Mouse (Mus musculus) liver, embryonic 11.5 days (tissue): ENCODE measurements at regions not wholly inside any gene's neighbourhood (a gene's known extent, or its start where the extent isn't known, plus 50 kb on each side); places are given as distances from the start of the nearest gene placed in this dataset.

Experiments
- ATAC-seq: fragments of 200-750 bp; cut with Nextera tagmentation; replicated peaks from 2 replicates; pipeline ENCODE4 v1.8.0; 2017; ENCODE audit warnings: moderate number of reproducible peaks, mild to moderate bottlenecking, moderate TSS enrichment, moderate library complexity; ENCODE audit not compliant: low FRiP score
- DNase-seq: peaks from one replicate; pipeline ENCODE4 v3.0.0-alpha.2; 2017; ENCODE audit warnings: low spot score
- H3K27ac ChIP-seq: fragments of 300-500 bp; sonication (generic); 2 replicates; pipeline ENCODE4 v1.5.1; 2014; ENCODE audit warnings: mild to moderate bottlenecking, low read depth, low read length, control low read depth
- H3K27me3 ChIP-seq: fragments of 300-500 bp; sonication (generic); replicated peaks from 2 replicates; pipeline ENCODE4 v1.6.1; 2014; ENCODE audit warnings: low read length, mixed read lengths; ENCODE audit not compliant: control insufficient read depth, insufficient read depth
- H3K36me3 ChIP-seq: fragments of 300-500 bp; sonication (generic); 2 replicates; pipeline ENCODE4 v1.6.1; 2014; ENCODE audit warnings: mild to moderate bottlenecking, low read length, moderate library complexity, mixed read lengths; ENCODE audit not compliant: control insufficient read depth, insufficient read depth
- H3K4me1 ChIP-seq: fragments of 300-500 bp; sonication (generic); replicated peaks from 2 replicates; pipeline ENCODE4 v1.6.1; 2014; ENCODE audit warnings: low read length, mixed read lengths; ENCODE audit not compliant: control insufficient read depth, insufficient read depth
- H3K4me2 ChIP-seq: fragments of 300-500 bp; sonication (generic); 2 replicates; pipeline ENCODE4 v1.6.1; 2014; ENCODE audit warnings: mild to moderate bottlenecking, control low read depth, moderate library complexity
- H3K4me3 ChIP-seq: fragments of 300-500 bp; sonication (generic); 2 replicates; pipeline ENCODE4 v1.5.1; 2014; ENCODE audit warnings: low read depth, low read length, control low read depth
- H3K9ac ChIP-seq: fragments of 300-500 bp; sonication (generic); 2 replicates; pipeline ENCODE4 v1.6.1; 2014; ENCODE audit warnings: low read depth, low read length, control low read depth
- H3K9me3 ChIP-seq: fragments of 300-500 bp; sonication (generic); 2 replicates; pipeline ENCODE4 v1.6.1; 2016; ENCODE audit warnings: low read length, inconsistent platforms, mixed read lengths; ENCODE audit not compliant: control insufficient read depth
- WGBS: fragments of 180-500 bp; shearing (Covaris S2); extraction: QIAGEN DNeasy Blood & Tissue Kit; methylation state at CpG from one replicate; pipeline ENCODE4 v1.1.7; 2014; 5-methylcytosine and 5-hydroxymethylcytosine counted together

GRCm38 (mm10) chr2:169467621-169468020 lies 119.9 kb downstream of the Gm11011 start:
- ATAC-seq = no peak

GRCm38 (mm10) chr2:169464106-169464505 lies 123.4 kb downstream of the Gm11011 start:
- Histone ChIP-seq H3K4me3 (no peak overlapping the region), H3K9ac (no peak overlapping the region), H3K36me3 (no peaks in the 10 kb centered on the region), H3K4me1 (no peaks in the 10 kb centered on the region; the same call in 1 of the 2 replicates), H3K27me3 (no peaks in the 10 kb centered on the region), H3K4me2 (no peak overlapping the region), H3K9me3 (0 out of 2 replicates have a peak, but pooled peaks cover 2% of the 10 kb centered on the region), H3K27ac (no peak overlapping the region)
- ATAC-seq (no peak), DNase-seq (no peak)
- WGBS = 82% methylated on average over 5 of the region's 5 CpGs

More at GRCm38 (mm10) chr2:169467621-169468020, 119.9 kb downstream of the Gm11011 start:
- no peak overlapping the region for H3K4me3 ChIP-seq
- H3K9me3 ChIP-seq = no peaks in the 10 kb centered on the region
- DNase-seq = no peak
- 87% methylated on average over 6 of the region's 6 CpGs for WGBS
- H3K9ac ChIP-seq = no peak overlapping the region
- H3K4me1 ChIP-seq = no peaks in the 10 kb centered on the region
- H3K4me2 ChIP-seq = no peak overlapping the region
- no peaks in the 10 kb centered on the region for H3K36me3 ChIP-seq
- H3K27ac ChIP-seq = no peak overlapping the region
- no peaks in the 10 kb centered on the region for H3K27me3 ChIP-seq

GRCm38 (mm10) chr2:169461491-169462039 lies 126.0 kb downstream of the Gm11011 start:
- ATAC-seq (no peak), DNase-seq (no peak)
- Histone ChIP-seq H3K27me3 (no peaks in the 10 kb centered on the region), H3K9me3 (peaks cover 6% of the 10 kb centered on the region; the same call in 1 of the 2 replicates), H3K9ac (no peak overlapping the region), H3K36me3 (no peaks in the 10 kb centered on the region), H3K27ac (no peak overlapping the region), H3K4me1 (no peaks in the 10 kb centered on the region; the same call in 1 of the 2 replicates), H3K4me3 (no peak overlapping the region), H3K4me2 (no peak overlapping the region)
- WGBS = 82% methylated on average over 12 of the region's 12 CpGs

GRCm38 (mm10) chr2:169452956-169453355 lies 134.6 kb downstream of the Gm11011 start:
- WGBS = 83% methylated on average over 8 of the region's 8 CpGs
- H3K27ac ChIP-seq = no peak overlapping the region
- no peaks in the 10 kb centered on the region for H3K27me3 ChIP-seq
- no peak overlapping the region for H3K4me3 ChIP-seq
- no peaks in the 10 kb centered on the region for H3K4me1 ChIP-seq
- H3K4me2 ChIP-seq = no peak overlapping the region
- ATAC-seq = no peak
- H3K9ac ChIP-seq = no peak overlapping the region
- H3K9me3 ChIP-seq = peaks cover 2% of the 10 kb centered on the region; the same call in 1 of the 2 replicates
- H3K36me3 ChIP-seq = no peaks in the 10 kb centered on the region
- DNase-seq = no peak

GRCm38 (mm10) chr2:169450801-169451200 lies 136.7 kb downstream of the Gm11011 start:
- Histone ChIP-seq H3K4me1 (no peaks in the 10 kb centered on the region), H3K9ac (no peak overlapping the region), H3K9me3 (no peaks in the 10 kb centered on the region), H3K27me3 (no peaks in the 10 kb centered on the region), H3K4me3 (no peak overlapping the region), H3K36me3 (no peaks in the 10 kb centered on the region), H3K4me2 (no peak overlapping the region), H3K27ac (no peak overlapping the region)
- 83% methylated on average over 6 of the region's 6 CpGs for WGBS
- no peak for DNase-seq
- ATAC-seq = no peak

- ATAC-seq (no peak), DNase-seq (no peak)
- Histone ChIP-seq H3K9ac (no peak overlapping the region), H3K36me3 (no peaks in the 10 kb centered on the region), H3K4me3 (no peak overlapping the region), H3K4me1 (no peaks in the 10 kb centered on the region), H3K27me3 (no peaks in the 10 kb centered on the region), H3K4me2 (no peak overlapping the region), H3K27ac (no peak overlapping the region), H3K9me3 (no peaks in the 10 kb centered on the region; the same call in 1 of the 2 replicates)
- WGBS = 76% methylated on average over 6 of the region's 6 CpGs
These were observed 139.9 kb downstream of the Gm11011 start for GRCm38 (mm10) chr2:169447495-169448280.

- Histone ChIP-seq H3K27me3 (no peaks in the 10 kb centered on the region), H3K4me3 (no peak overlapping the region), H3K27ac (no peak overlapping the region), H3K4me1 (no peaks in the 10 kb centered on the region), H3K36me3 (no peaks in the 10 kb centered on the region), H3K9me3 (no peaks in the 10 kb centered on the region; the same call in 1 of the 2 replicates), H3K4me2 (no peak overlapping the region), H3K9ac (no peak overlapping the region)
- WGBS = 81% methylated on average over 5 of the region's 5 CpGs
- ATAC-seq (no peak), DNase-seq (no peak)
These were observed 141.7 kb downstream of the Gm11011 start for GRCm38 (mm10) chr2:169445877-169446276.

GRCm38 (mm10) chr2:169445371-169445770 lies 142.2 kb downstream of the Gm11011 start:
- H3K9ac ChIP-seq = no peak overlapping the region
- no peaks in the 10 kb centered on the region for H3K4me1 ChIP-seq
- no peaks in the 10 kb centered on the region for H3K36me3 ChIP-seq
- no peaks in the 10 kb centered on the region; the same call in 1 of the 2 replicates for H3K9me3 ChIP-seq
- 86% methylated on average over 12 of the region's 12 CpGs for WGBS
- no peaks in the 10 kb centered on the region for H3K27me3 ChIP-seq
- DNase-seq (no peak), ATAC-seq (no peak)
- H3K4me3 ChIP-seq = no peak overlapping the region
- H3K4me2 ChIP-seq = no peak overlapping the region
- no peak overlapping the region for H3K27ac ChIP-seq

- Histone ChIP-seq H3K4me1 (no peaks in the 10 kb centered on the region), H3K36me3 (no peaks in the 10 kb centered on the region)
- WGBS = 82% methylated on average over 8 of the region's 8 CpGs
These were observed 144.3 kb downstream of the Gm11011 start for GRCm38 (mm10) chr2:169443271-169443670.

More at GRCm38 (mm10) chr2:169443271-169443670, 144.3 kb downstream of the Gm11011 start:
- H3K27me3 ChIP-seq = no peaks in the 10 kb centered on the region
- no peak overlapping the region for H3K4me3 ChIP-seq
- no peak overlapping the region for H3K4me2 ChIP-seq
- no peak overlapping the region for H3K27ac ChIP-seq
- ATAC-seq = no peak
- H3K9me3 ChIP-seq = no peaks in the 10 kb centered on the region; the same call in 1 of the 2 replicates
- no peak overlapping the region for H3K9ac ChIP-seq
- no peak for DNase-seq
